Mouse (Mus musculus) CH12.LX (cell line): Measurements from ENCODE around the gene Pex5.

Experiments used
- CTCF ChIP-seq, 2 experiments: IDR thresholded peaks in 1 of 2; conservative IDR thresholded peaks in 1 of 2; 2 replicates each; pipeline ENCODE4 v1.5.1; 2011 to 2012; ENCODE audit warnings: low read depth in 2 of 2, low read length in 2 of 2, improper control_type of control experiment in 1 of 2, inconsistent platforms in 1 of 2, mild to moderate bottlenecking in 1 of 2, moderate library complexity in 1 of 2
- MXI1 ChIP-seq: IDR thresholded peaks from 2 replicates; pipeline ENCODE4 v1.6.1; 2011; ENCODE audit warnings: mild to moderate bottlenecking, low read depth, low read length, improper control_type of control experiment
- RAD21 ChIP-seq: IDR thresholded peaks from 2 replicates; pipeline ENCODE4 v1.6.1; 2011; ENCODE audit warnings: low read depth, mild to moderate bottlenecking, low read length, improper control_type of control experiment, moderate library complexity

DNA sequence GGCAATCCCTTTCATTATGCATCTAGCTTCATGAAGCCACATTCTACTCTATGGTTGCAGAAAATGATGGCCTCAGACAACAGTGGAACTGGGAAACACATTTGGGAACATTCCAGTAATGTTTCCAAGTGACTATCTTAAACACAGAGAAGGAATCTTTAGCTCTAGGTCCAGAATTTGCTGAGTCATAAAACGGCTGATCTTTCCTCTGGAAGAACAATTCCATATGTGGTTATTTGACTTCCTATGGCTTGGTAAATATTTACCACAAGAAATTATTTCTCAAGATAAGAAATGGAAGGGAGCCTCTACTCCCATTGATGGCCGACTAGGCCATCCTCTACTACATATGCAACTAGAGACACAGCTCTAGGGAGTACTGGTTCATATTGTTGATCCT, 61.6 kb downstream of the Pex5 start:
- TF ChIP-seq CTCF (conservative IDR thresholded peaks at IDR 0.05 in 1 of 2, IDR thresholded peaks at IDR 0.05 in 1 of 2; ENCODE audit: low read depth in 2 of 2, low read length in 2 of 2) (no peak), MXI1 (no peak), RAD21 (no peak)
